Mouse (Mus musculus): Measurements from ENCODE around the gene Ubxn1.

Ubxn1 gene

GRCm38 (mm10) chr19:8898576-8898975, 27.3 kb downstream of the Ubxn1 start:
- no peak for DNase-seq (ENCODE audit: low read depth, low spot score)

DNA sequence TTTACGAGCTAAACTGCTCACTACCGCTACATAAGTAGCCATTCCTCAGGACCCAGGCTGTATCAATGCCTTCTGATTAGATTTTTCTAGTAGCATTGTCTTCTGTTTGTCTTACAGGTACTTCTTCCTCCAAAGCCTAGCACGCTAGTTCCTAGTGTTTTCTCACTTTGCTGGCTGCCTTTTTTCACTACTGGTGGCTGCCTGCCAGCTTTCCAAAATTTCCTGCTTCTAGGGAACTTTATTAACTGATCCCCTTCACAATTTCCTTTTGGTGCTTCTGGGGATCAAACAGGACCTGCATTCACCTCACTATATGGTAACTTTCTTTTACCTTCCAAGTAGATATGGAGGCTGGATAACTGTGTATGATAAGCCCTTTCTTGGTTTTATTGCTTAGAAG, 27.8 kb downstream of the Ubxn1 start:
- no peak for DNase-seq (ENCODE audit: low read depth, low spot score)

DNA sequence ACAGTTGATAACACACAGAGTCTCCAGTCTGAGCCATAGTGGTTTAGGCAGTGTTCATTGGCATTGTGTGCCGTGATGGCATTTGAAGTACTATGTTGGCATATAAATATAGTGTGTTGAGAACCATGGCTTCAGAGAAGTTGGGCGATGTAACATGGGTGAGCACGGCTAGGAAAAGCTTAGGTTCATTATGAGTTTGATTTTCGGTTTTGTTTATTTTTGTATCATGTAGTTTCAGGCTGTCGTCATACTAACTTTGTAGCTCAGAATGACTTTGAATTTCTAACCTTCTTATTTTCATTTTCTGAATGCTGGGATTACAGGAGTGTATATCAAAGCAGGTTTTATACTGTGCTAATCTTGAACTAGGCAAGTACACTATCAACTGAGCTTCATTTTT, 32.1 kb downstream of the Ubxn1 start:
- DNase-seq (ENCODE audit: low read depth, low spot score): no peak

GRCm38 (mm10) chr19:8908531-8908930, 37.2 kb downstream of the Ubxn1 start:
- no peak for DNase-seq (ENCODE audit: low read depth, low spot score)

DNA sequence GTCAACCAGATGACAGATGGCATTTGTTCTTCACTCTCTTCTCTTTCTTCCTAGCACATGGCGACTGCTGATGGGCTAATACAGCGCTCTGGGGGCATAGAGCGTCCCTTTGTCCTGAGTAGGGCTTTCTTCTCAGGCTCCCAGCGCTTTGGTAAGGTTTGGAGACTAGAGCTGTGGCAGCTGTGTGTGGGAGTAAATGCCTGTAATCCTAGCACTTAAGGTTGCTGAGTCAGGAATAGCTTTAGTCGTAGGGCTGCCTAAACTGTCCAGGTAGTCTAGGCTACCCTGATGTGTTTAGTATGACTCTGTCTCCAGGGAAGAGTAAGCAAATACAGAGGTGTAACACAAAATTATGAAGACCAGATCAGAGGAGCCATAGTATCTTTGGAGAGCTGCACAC, 40.5 kb downstream of the Ubxn1 start:
- no peak for DNase-seq (ENCODE audit: low read depth, low spot score)

- no peak for DNase-seq (ENCODE audit: low read depth, low spot score)
These were observed 42.9 kb downstream of the Ubxn1 start for GRCm38 (mm10) chr19:8914212-8914611.

DNA sequence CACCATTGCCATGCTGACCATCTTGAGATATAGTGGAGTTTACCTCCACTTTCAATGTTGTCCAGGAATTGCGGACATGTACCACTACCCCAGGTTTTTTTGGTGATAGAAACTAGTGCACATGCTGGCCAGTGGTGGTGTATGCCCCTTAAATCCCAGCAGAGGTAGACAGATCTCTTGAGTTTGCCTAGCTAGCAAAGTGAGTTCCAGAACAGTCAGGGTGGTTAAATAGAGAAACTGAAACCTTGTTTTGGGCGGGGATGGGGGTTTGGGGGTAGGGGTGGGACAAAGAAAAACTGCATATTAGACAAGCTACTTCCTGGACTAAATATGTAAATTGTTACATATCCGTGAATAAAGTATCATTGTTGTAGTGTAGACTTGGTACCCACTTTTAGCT, 47.7 kb downstream of the Ubxn1 start:
- DNase-seq (ENCODE audit: low read depth, low spot score): no peak

GRCm38 (mm10) chr19:8919684-8920072, 48.4 kb downstream of the Ubxn1 start:
- no peak for DNase-seq (ENCODE audit: low read depth, low spot score)

- DNase-seq (ENCODE audit: low read depth, low spot score): peak; percentile 63
These were observed 48.9 kb downstream of the Ubxn1 start, which contains the start of gene B3gat3 for GRCm38 (mm10) chr19:8920073-8920736. B3gat3 (plus strand) TSS chr19:8920374.

- DNase-seq (ENCODE audit: low read depth, low spot score): no peak
These were observed 49.6 kb downstream of the Ubxn1 start for GRCm38 (mm10) chr19:8920836-8921291.

DNA sequence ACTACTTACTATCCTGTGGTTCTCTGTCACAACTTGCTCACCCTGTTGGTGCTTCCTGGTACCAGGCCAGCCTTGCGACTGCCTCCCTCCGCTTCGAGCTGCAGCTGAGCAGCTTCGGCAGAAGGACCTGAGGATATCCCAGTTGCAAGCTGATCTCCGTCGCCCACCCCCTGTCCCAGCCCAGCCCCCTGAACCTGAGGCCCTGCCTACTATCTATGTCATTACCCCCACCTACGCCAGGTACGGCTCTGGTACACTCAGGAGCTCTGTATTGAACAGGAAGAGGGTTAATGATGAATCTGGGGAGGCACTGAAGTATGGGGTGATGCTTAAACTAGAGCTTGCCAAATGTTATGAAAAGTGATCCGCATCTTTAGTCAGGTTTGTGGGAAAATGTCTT, 50.4 kb downstream of the Ubxn1 start:
- no peak for DNase-seq (ENCODE audit: low read depth, low spot score)

Data from brain, embryonic 18.5 days (tissue).